In the genomic region with DNA sequence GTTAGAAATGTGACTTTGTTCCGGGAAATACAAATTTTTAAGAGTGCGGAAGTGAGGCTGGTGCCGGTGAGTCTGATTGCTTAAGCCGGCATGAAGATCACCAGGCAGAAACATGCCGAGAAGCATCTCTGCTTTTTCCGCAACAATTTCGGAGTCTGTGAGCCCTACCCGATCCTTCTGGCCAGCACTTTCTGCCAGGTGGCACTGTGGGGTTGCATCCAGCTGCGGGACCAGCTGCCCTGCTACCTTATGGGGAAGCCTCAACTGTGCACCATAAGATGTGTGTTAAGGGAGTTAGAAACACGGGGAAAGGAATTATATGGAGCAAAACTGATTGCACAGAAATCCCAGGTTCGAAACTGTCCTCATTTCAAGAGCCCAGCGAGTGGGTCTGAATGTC, we compare ENCODE assay signal across 32 mouse cellular contexts. TPM values are rescaled to one million over a fixed set of nuclear protein-coding genes. Genes with fewer than 3 reads are reported as not detected.
A peak's percentile ranks its signal among the peaks of the same experiment; 100 is the strongest.
DNase-seq lines count a peak whose midpoint lies in the region.
"Had no signal": no experiment of that assay in that cellular context is flagged by ENCODE, and none has a peak within 500 bp of the region (broad histone marks: within the 10 kb centered on the region; RNA-seq: fewer than 3 reads in every experiment).

No protein-coding gene starts in this region.

- WGBS in embryonic facial prominence, embryonic 10.5 days, result 76% methylated on average over 12 of the region's 12 CpGs

- H3K9me3 ChIP-seq in embryonic facial prominence, embryonic 10.5 days, result no peaks in the 10 kb centered on the region
- H3K9me3 ChIP-seq: forebrain, embryonic 10.5 days; forebrain, embryonic 13.5 days; heart, embryonic 10.5 days; heart, embryonic 13.5 days had no signal

- no peaks in the 10 kb centered on the region for H3K36me3 ChIP-seq in embryonic facial prominence, embryonic 10.5 days (replicated peaks)
- H3K36me3 ChIP-seq: forebrain, embryonic 10.5 days; heart, embryonic 10.5 days; heart, embryonic 13.5 days had no signal

- H3K27me3 ChIP-seq in embryonic facial prominence, embryonic 10.5 days (replicated peaks; ENCODE audit: low read depth, poor library complexity, severe bottlenecking), result no peaks in the 10 kb centered on the region
- H3K27me3 ChIP-seq: forebrain, embryonic 13.5 days; heart, embryonic 13.5 days had no signal

- H3K4me3 ChIP-seq in embryonic facial prominence, embryonic 10.5 days, result no peak overlapping the region
- H3K4me3 ChIP-seq: forebrain, embryonic 10.5 days; forebrain, embryonic 13.5 days; heart, adult 2 months; heart, embryonic 10.5 days; heart, embryonic 13.5 days had no signal

- peaks cover 12% of the 10 kb centered on the region for H3K4me1 ChIP-seq in embryonic facial prominence, embryonic 10.5 days
- H3K4me1 ChIP-seq: heart, embryonic 10.5 days; heart, embryonic 13.5 days had no signal

- no peak overlapping the region for H3K27ac ChIP-seq in embryonic facial prominence, embryonic 10.5 days (replicated peaks)
- H3K27ac ChIP-seq: forebrain, embryonic 10.5 days; forebrain, embryonic 13.5 days; heart, adult 2 months; heart, embryonic 10.5 days; heart, embryonic 13.5 days; hindbrain, embryonic 14.5 days; hindbrain, postnatal 0 days had no signal

- peak; percentile 33 to 39 for DNase-seq in cerebellum, postnatal 25 days
- DNase-seq in cerebellum, adult 11 months, result no peak
- DNase-seq in brain, adult 2 months (ENCODE audit: low read depth, low spot score), result peak; percentile 29
- peak; percentile 12 for DNase-seq in embryonic facial prominence, embryonic 10.5 days (ENCODE audit: low spot score)
- DNase-seq in adrenal gland, postnatal 25 days, result no peak
- DNase-seq in layer of hippocampus, adult 8-10 months (ENCODE audit: low spot score in 2 of 2), result no peak
- DNase-seq: adrenal gland, adult 8-10 months; adrenal gland, postnatal 36 days; cerebellum, adult 11-12 months; cerebellum, adult 9-10 months; gastrocnemius, postnatal 10 days; gastrocnemius, postnatal 36 days; heart, adult 2 months; heart, postnatal 14 days; heart, postnatal 4 days had no signal

RNA-seq across cellular contexts. Expression of a gene that starts 40.2 kb away (rescaled TPM):
- polyA plus RNA-seq in embryonic facial prominence, embryonic 10.5 days (2016; fragmentation: Nextera tagmentation; extraction: Ambion mirVana), result not detected in 2 replicates
- total RNA-seq in adrenal gland, postnatal 25 days (2021), result not detected in 2 replicates
- total RNA-seq in layer of hippocampus, adult 8-10 months (2022), result not detected
- total RNA-seq: adrenal gland, adult 8-10 months; adrenal gland, postnatal 36 days; common myeloid progenitor, adult 5-6 weeks; gastrocnemius, adult 18-20 months; gastrocnemius, postnatal 10 days; gastrocnemius, postnatal 36 days; granulocyte monocyte progenitor cell, adult 5-6 weeks; heart, adult 2 months; heart, postnatal 14 days; heart, postnatal 4 days; hindbrain, postnatal 0 days; MEL had no signal
- polyA plus RNA-seq: activated CD4-positive, CD25-positive, alpha-beta regulatory T cell, adult 4 months; C2C12; embryonic facial prominence, embryonic 14.5 days; forebrain, embryonic 10.5 days; forebrain, embryonic 13.5 days; forebrain, embryonic 16.5 days; heart, adult 2 months; heart, embryonic 10.5 days; heart, embryonic 13.5 days; heart, embryonic 16.5 days; hindbrain, embryonic 11.5 days; hindbrain, embryonic 14.5 days; hindbrain, postnatal 0 days; intestine, embryonic 16.5 days had no signal

Comparison
In these comparisons a context has a peak if more than half of its experiments do, and no peak if none do; other contexts are left out.
1. DNase-seq: peak in cerebellum, postnatal 25 days (2 of 2), brain, adult 2 months (single experiment) and embryonic facial prominence, embryonic 10.5 days (single experiment); none in cerebellum, adult 11 months (single experiment), adrenal gland, postnatal 25 days (single experiment) and layer of hippocampus, adult 8-10 months (0 of 2).